ENCODE assay signal across 8 mouse cellular contexts in the genomic region with DNA sequence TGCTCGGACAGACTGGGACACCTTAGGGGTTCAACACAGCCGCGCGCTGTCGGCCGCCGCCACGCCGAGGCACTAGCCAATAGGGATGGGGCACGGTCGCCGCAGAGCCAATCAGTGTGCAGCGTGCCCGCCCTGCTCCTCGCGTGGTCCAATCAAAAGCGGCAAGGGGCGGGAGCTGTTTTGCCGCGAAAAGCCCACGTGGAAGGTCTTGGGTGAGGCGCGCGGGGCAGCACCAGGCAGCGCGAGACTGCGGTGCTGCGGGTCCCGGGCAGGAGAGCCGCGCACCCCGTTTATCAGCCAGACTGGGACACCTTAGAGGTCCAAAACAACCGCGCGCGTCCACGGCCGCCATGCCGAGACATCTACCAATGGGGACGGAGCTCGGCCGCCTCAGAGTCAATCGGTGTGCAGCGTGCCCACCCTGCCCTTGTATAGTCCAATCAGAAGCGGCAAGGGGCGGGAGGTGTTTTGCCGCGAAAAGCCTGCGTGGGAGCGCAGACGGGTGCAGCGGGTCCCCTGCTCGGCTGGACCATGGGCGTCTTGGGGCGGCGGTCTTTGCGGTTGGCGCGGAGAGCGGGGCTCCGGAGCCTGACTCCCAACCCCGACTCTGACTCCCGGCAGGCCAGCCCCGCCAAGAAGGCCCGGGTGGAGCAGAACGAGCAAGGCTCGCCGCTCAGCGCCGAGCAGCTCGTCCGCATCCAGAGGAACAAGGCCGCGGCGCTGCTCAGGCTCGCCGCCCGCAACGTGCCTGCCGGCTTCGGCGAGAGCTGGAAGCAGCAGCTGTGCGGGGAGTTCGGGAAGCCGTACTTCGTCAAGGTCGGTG. TPM values are rescaled to one million over a fixed set of nuclear protein-coding genes. Genes with fewer than 3 reads are reported as not detected.
A peak's percentile ranks its signal among the peaks of the same experiment; 100 is the strongest.
DNase-seq lines count a peak whose midpoint lies in the region; ATAC-seq and TF ChIP-seq lines count a peak whose summit lies in the region.

No protein-coding gene starts in this region.

- no peaks in the 10 kb centered on the region for H3K27me3 ChIP-seq in embryonic facial prominence, embryonic 13.5 days
- no peaks in the 10 kb centered on the region for H3K27me3 ChIP-seq in heart, adult 2 months (ENCODE audit: control insufficient read depth, insufficient read depth, low read length)
- H3K27me3 ChIP-seq in limb, embryonic 12.5 days, result no peaks in the 10 kb centered on the region
- no peaks in the 10 kb centered on the region for H3K27me3 ChIP-seq in midbrain, embryonic 14.5 days (ENCODE audit: control insufficient read depth, insufficient read depth, low read length)

- TF ChIP-seq POLR2A in heart, adult 2 months (IDR thresholded peaks at IDR 0.05; ENCODE audit: insufficient read depth, low read depth, low read length), result no peak

- peak overlapping the region; percentile 74 for H3K27ac ChIP-seq in embryonic facial prominence, embryonic 13.5 days
- peak overlapping the region; percentile 84 for H3K27ac ChIP-seq in heart, adult 2 months
- peak overlapping the region; percentile 85 for H3K27ac ChIP-seq in limb, embryonic 12.5 days
- peak overlapping the region; percentile 52; the same call in 1 of the 2 replicates for H3K27ac ChIP-seq in midbrain, embryonic 14.5 days (replicated peaks; ENCODE audit: low read depth, low read length)

- peak; percentile 98 for ATAC-seq in embryonic facial prominence, embryonic 13.5 days (ENCODE audit: insufficient number of reproducible peaks, insufficient read depth, low FRiP score, low TSS enrichment, low read depth)
- peak; percentile 97 for ATAC-seq in limb, embryonic 12.5 days (ENCODE audit: insufficient number of reproducible peaks, insufficient read depth, low FRiP score, low TSS enrichment, low read depth)
- ATAC-seq in midbrain, embryonic 14.5 days (ENCODE audit: low FRiP score, low TSS enrichment), result peak; percentile 98

- peak overlapping the region; percentile 97 for H3K4me2 ChIP-seq in embryonic facial prominence, embryonic 13.5 days
- H3K4me2 ChIP-seq in limb, embryonic 12.5 days, result peak overlapping the region; percentile 68
- H3K4me2 ChIP-seq in midbrain, embryonic 14.5 days (ENCODE audit: low read length), result peak overlapping the region; percentile 90

- peak overlapping the region; percentile 84 for H3K4me3 ChIP-seq in embryonic facial prominence, embryonic 13.5 days
- H3K4me3 ChIP-seq in heart, adult 2 months, result peak overlapping the region; percentile 73
- peak overlapping the region; percentile 65 for H3K4me3 ChIP-seq in limb, embryonic 12.5 days (replicated peaks)
- H3K4me3 ChIP-seq in midbrain, embryonic 14.5 days (replicated peaks; ENCODE audit: low read depth, low read length), result peak overlapping the region; percentile 74

- H3K9ac ChIP-seq in embryonic facial prominence, embryonic 13.5 days, result peak overlapping the region; percentile 77
- peak overlapping the region; percentile 69 for H3K9ac ChIP-seq in heart, adult 2 months (ENCODE audit: low read depth, low read length)
- H3K9ac ChIP-seq in limb, embryonic 12.5 days (replicated peaks), result peak overlapping the region; percentile 68
- H3K9ac ChIP-seq in midbrain, embryonic 14.5 days (replicated peaks; ENCODE audit: low read length), result peak overlapping the region; percentile 51

- intact Hi-C loops in heart, adult 2 months (cut with DNase I), result no loop called here

- DNase-seq in 416B (ENCODE audit: low read depth), result peak; percentile 93
- peak; percentile 82 to 92 for DNase-seq in adrenal gland, postnatal 4 days (ENCODE audit: low spot score in 2 of 2)
- DNase-seq in heart, adult 2 months, result peak; percentile 95
- peak; percentile 89 to 92 for DNase-seq in kidney, adult 8-10 months
- DNase-seq in midbrain, embryonic 14.5 days, result peak; percentile 95
- DNase-seq in spleen, adult 12 weeks (ENCODE audit: low spot score), result peak; percentile 91

- under 1% methylated on average over 86 of the region's 87 CpGs for WGBS in embryonic facial prominence, embryonic 13.5 days
- whole genome bisulfite sequencing in heart, adult 2 months, result under 1% methylated on average over 87 of the region's 87 CpGs
- WGBS in limb, embryonic 12.5 days, result under 1% methylated on average over 87 of the region's 87 CpGs
- WGBS in midbrain, embryonic 14.5 days, result under 1% methylated on average over 87 of the region's 87 CpGs

- TF ChIP-seq EP300 in heart, adult 2 months (IDR thresholded peaks at IDR 0.05; ENCODE audit: insufficient read depth, low read depth, low read length), result no peak

- no peaks in the 10 kb centered on the region for H3K9me3 ChIP-seq in embryonic facial prominence, embryonic 13.5 days
- no peaks in the 10 kb centered on the region for H3K9me3 ChIP-seq in limb, embryonic 12.5 days
- no peaks in the 10 kb centered on the region for H3K9me3 ChIP-seq in midbrain, embryonic 14.5 days (ENCODE audit: control insufficient read depth, low read length)

- H3K4me1 ChIP-seq in embryonic facial prominence, embryonic 13.5 days, result peaks cover 43% of the 10 kb centered on the region
- H3K4me1 ChIP-seq in heart, adult 2 months (ENCODE audit: control insufficient read depth, insufficient read depth, low read length), result peaks cover 1% of the 10 kb centered on the region
- peaks cover 33% of the 10 kb centered on the region for H3K4me1 ChIP-seq in limb, embryonic 12.5 days (replicated peaks)
- no peaks in the 10 kb centered on the region for H3K4me1 ChIP-seq in midbrain, embryonic 14.5 days (ENCODE audit: control insufficient read depth, insufficient read depth, low read length)

- H3K79me2 ChIP-seq in heart, adult 2 months (replicated peaks; ENCODE audit: control insufficient read depth, insufficient read depth, low read length), result no peaks in the 10 kb centered on the region

- no peak for TF ChIP-seq CTCF in heart, adult 2 months (IDR thresholded peaks at IDR 0.05)

- H3K36me3 ChIP-seq in embryonic facial prominence, embryonic 13.5 days, result 0 out of 2 replicates have a peak, but pooled peaks cover 15% of the 10 kb centered on the region
- H3K36me3 ChIP-seq in heart, adult 2 months (ENCODE audit: control insufficient read depth, insufficient read depth, low read length), result no peaks in the 10 kb centered on the region
- peaks cover 30% of the 10 kb centered on the region for H3K36me3 ChIP-seq in limb, embryonic 12.5 days
- no peaks in the 10 kb centered on the region for H3K36me3 ChIP-seq in midbrain, embryonic 14.5 days (ENCODE audit: control insufficient read depth, insufficient read depth, low read length)

RNA-seq across cellular contexts. Expression of a gene that starts 0.7 kb away (rescaled TPM):
- total RNA-seq in adrenal gland, postnatal 4 days (2021), result 10 to 100 TPM; 15.3 to 17.0 TPM
- 43.6 and 48.2 TPM in 2 replicates for polyA plus RNA-seq in embryonic facial prominence, embryonic 13.5 days (2015; fragmentation: Nextera tagmentation; extraction: Ambion mirVana)
- total RNA-seq in heart, adult 2 months (2021), result 10 to 100 TPM; 27.1 to 32.1 TPM
- polyA plus RNA-seq in heart, adult 2 months (2012; rRNA removed), result 24.4 and 28.3 TPM in 2 replicates
- polyA plus RNA-seq in limb, embryonic 12.5 days (2016; fragmentation: Nextera tagmentation; extraction: Ambion mirVana), result 61.7 and 63.0 TPM in 2 replicates
- 5.4 TPM in 2 replicates for polyA plus RNA-seq in midbrain, embryonic 14.5 days (2014; fragmentation: Nextera tagmentation; extraction: Ambion mirVana)

RNA-seq across cellular contexts. Expression of a gene that starts 2.9 kb away (rescaled TPM):
- 10 to 100 TPM in 1 of 2 experiments, 1 to 10 TPM in 1; 7.9 to 12.9 TPM for total RNA-seq in adrenal gland, postnatal 4 days (2021)
- 11.7 and 11.8 TPM in 2 replicates for polyA plus RNA-seq in embryonic facial prominence, embryonic 13.5 days (2015; fragmentation: Nextera tagmentation; extraction: Ambion mirVana)
- total RNA-seq in heart, adult 2 months (2021), result 1 to 10 TPM; 1.6 to 2.0 TPM
- polyA plus RNA-seq in heart, adult 2 months (2012; rRNA removed), result 3.0 and 3.1 TPM in 2 replicates
- polyA plus RNA-seq in limb, embryonic 12.5 days (2016; fragmentation: Nextera tagmentation; extraction: Ambion mirVana), result 13.8 and 16.1 TPM in 2 replicates
- polyA plus RNA-seq in midbrain, embryonic 14.5 days (2014; fragmentation: Nextera tagmentation; extraction: Ambion mirVana), result 5.2 and 5.3 TPM in 2 replicates

RNA-seq across cellular contexts. Expression of a gene that starts 15.4 kb away (rescaled TPM):
- total RNA-seq in adrenal gland, postnatal 4 days (2021), result 10 to 100 TPM; 25.6 to 31.5 TPM
- polyA plus RNA-seq in embryonic facial prominence, embryonic 13.5 days (2015; fragmentation: Nextera tagmentation; extraction: Ambion mirVana), result 2.7 and 3.6 TPM in 2 replicates
- 100 to 1,000 TPM; 205 to 251 TPM for total RNA-seq in heart, adult 2 months (2021)
- polyA plus RNA-seq in heart, adult 2 months (2012; rRNA removed), result 105 and 141 TPM in 2 replicates
- 4.7 TPM in 2 replicates for polyA plus RNA-seq in limb, embryonic 12.5 days (2016; fragmentation: Nextera tagmentation; extraction: Ambion mirVana)
- 3.6 and 5.6 TPM in 2 replicates for polyA plus RNA-seq in midbrain, embryonic 14.5 days (2014; fragmentation: Nextera tagmentation; extraction: Ambion mirVana)

RNA-seq across cellular contexts. Expression of a gene that starts 39.5 kb away (rescaled TPM):
- total RNA-seq in adrenal gland, postnatal 4 days (2021), result 1 to 10 TPM; 6.2 to 7.5 TPM
- polyA plus RNA-seq in embryonic facial prominence, embryonic 13.5 days (2015; fragmentation: Nextera tagmentation; extraction: Ambion mirVana), result 0.86 and 1.1 TPM in 2 replicates
- not detected for total RNA-seq in heart, adult 2 months (2021)
- 0.08 and 0.12 TPM in 2 replicates for polyA plus RNA-seq in heart, adult 2 months (2012; rRNA removed)
- polyA plus RNA-seq in limb, embryonic 12.5 days (2016; fragmentation: Nextera tagmentation; extraction: Ambion mirVana), result 0.08 TPM in 1 of 2 replicates, not detected in the other
- polyA plus RNA-seq in midbrain, embryonic 14.5 days (2014; fragmentation: Nextera tagmentation; extraction: Ambion mirVana), result 88.8 and 105 TPM in 2 replicates

Comparison
In these comparisons a context has a peak if more than half of its experiments do, and no peak if none do; other contexts are left out.
1. Peak in every context shown above with its lines: DNase-seq, ATAC-seq, H3K4me3 ChIP-seq and H3K27ac ChIP-seq.
2. RNA of a gene that starts 15.4 kb away (polyA plus RNA-seq): 105 to 141 TPM in heart, adult 2 months; 4.7 TPM in limb, embryonic 12.5 days, 3.6 to 5.6 TPM in midbrain, embryonic 14.5 days and 2.7 to 3.6 TPM in embryonic facial prominence, embryonic 13.5 days; every median in the first group is over 10 times any median in the second.